Mouse (Mus musculus) layer of hippocampus, adult 11-12 months (tissue): Measurements from ENCODE around the gene Saa3.
"Not testable (repeated sequence)": the region's sequence is repeated elsewhere in the genome, so short reads cannot be mapped to it uniquely, and the experiment has no call there.

Source experiments
- DNase-seq: peaks from one replicate; pipeline ENCODE4 v3.0.0; 2022; ENCODE audit warnings: low spot score

Saa3 gene

GRCm38 (mm10) chr7:46710390-46710844 lies 5.1 kb downstream of the Saa3 start, which contains the start of gene Saal1:
Gene Saal1 (minus strand): TSS chr7:46710680.
- DNase-seq, result peak; percentile 83

GRCm38 (mm10) chr7:46700521-46701025 lies 14.9 kb downstream of the Saa3 start:
- no peak for DNase-seq

- no peak for DNase-seq
Observed at GRCm38 (mm10) chr7:46696754-46697153, 18.7 kb downstream of the Saa3 start.

- no peak for DNase-seq
Observed at GRCm38 (mm10) chr7:46686827-46687226, 28.7 kb downstream of the Saa3 start.

- DNase-seq, result no peak
Observed at GRCm38 (mm10) chr7:46680732-46681131, 34.8 kb downstream of the Saa3 start.

- not testable (repeated sequence) for DNase-seq
Observed at GRCm38 (mm10) chr7:46679044-46679443, 36.5 kb downstream of the Saa3 start.

GRCm38 (mm10) chr7:46678417-46678816 lies 37.1 kb downstream of the Saa3 start:
- DNase-seq, result no peak

- no peak for DNase-seq
Observed at GRCm38 (mm10) chr7:46676808-46677360, 38.6 kb downstream of the Saa3 start.

GRCm38 (mm10) chr7:46675886-46676285 lies 39.6 kb downstream of the Saa3 start:
- DNase-seq, result no peak

- DNase-seq, result peak; percentile 32
Observed at GRCm38 (mm10) chr7:46675061-46675460, 40.4 kb downstream of the Saa3 start.

GRCm38 (mm10) chr7:46672160-46672672 lies 43.3 kb downstream of the Saa3 start, which contains the start of gene Tph1:
Gene Tph1 (minus strand): TSS chr7:46672537.
- no peak for DNase-seq

- DNase-seq, result no peak
Observed at GRCm38 (mm10) chr7:46667256-46667655, 48.2 kb downstream of the Saa3 start.

- peak; percentile 22 for DNase-seq
Observed at GRCm38 (mm10) chr7:46665236-46665635, 50.3 kb downstream of the Saa3 start.
